Mouse (Mus musculus): ENCODE measurements at regions not wholly inside any gene's neighbourhood (a gene's known extent, or its start where the extent isn't known, plus 50 kb on each side); places are given as distances from the start of the nearest gene placed in this dataset.
"Not testable (repeated sequence)": the region's sequence is repeated elsewhere in the genome, so short reads cannot be mapped to it uniquely, and the experiment has no call there.

- H3K9me3 ChIP-seq, result no peaks in the 10 kb centered on the region
- no peak overlapping the region for H3K9ac ChIP-seq
- no peak overlapping the region for H3K4me2 ChIP-seq
- no peak overlapping the region for H3K4me3 ChIP-seq (replicated peaks)
- 86% methylated on average over 4 of the region's 4 CpGs for WGBS
- H3K36me3 ChIP-seq (replicated peaks), result no peaks in the 10 kb centered on the region
- H3K4me1 ChIP-seq, result no peaks in the 10 kb centered on the region
- no peak overlapping the region for H3K27ac ChIP-seq
- no peak for ATAC-seq (ENCODE audit: low FRiP score)
- H3K27me3 ChIP-seq, result no peaks in the 10 kb centered on the region
Observed at GRCm38 (mm10) chr15:4630611-4631010, 96.4 kb upstream of the C6 start.

DNA sequence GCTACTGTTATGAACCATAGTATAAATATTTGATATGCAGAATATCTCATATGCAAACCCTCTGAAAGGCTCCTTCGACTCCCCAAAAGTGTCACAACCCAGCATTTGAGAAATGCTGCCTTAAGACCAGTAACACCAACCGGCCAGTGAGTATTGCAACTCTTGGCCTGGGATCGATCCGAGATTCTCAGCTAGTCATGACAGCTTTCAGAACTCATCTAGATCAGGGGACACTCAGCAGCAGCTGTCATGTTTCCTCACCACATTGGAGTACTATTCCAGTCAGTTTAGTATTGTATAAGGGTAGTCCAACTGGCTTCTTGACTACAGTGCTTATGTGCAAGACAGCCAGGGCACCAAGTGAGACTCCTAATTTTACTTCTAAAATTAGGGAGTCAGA lies 85.3 kb upstream of the C6 start:
- peaks cover 19% of the 10 kb centered on the region for H3K4me1 ChIP-seq
- whole genome bisulfite sequencing, result 94% methylated on average over 4 of the region's 4 CpGs
- no peak overlapping the region for H3K9ac ChIP-seq
- no peak overlapping the region for H3K27ac ChIP-seq
- H3K4me3 ChIP-seq (replicated peaks), result no peak overlapping the region
- H3K36me3 ChIP-seq (replicated peaks), result no peaks in the 10 kb centered on the region
- no peak for ATAC-seq (ENCODE audit: low FRiP score)
- H3K27me3 ChIP-seq, result no peaks in the 10 kb centered on the region
- no peak overlapping the region for H3K4me2 ChIP-seq
- H3K9me3 ChIP-seq, result no peaks in the 10 kb centered on the region

DNA sequence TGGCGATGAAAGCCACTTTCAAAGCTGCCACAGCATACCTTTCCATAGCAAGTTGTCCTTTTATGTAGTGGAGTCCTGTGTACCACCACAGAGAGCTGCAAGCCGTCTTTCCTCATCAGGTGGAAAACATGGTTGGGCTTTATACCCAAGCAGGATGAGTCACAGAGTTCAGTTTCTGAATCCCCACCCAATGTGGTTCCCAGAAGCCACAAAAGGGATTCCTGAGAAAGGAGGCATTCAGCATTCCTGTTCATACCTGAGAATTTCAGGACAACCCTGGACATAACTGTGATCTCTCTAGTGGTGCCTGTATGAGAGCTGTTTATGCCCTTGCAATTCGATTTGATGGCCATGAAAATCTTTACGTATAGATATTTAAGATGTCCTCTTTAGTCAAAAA lies 84.1 kb upstream of the C6 start:
- ATAC-seq (ENCODE audit: low FRiP score), result no peak
- Histone ChIP-seq H3K4me2 (no peak overlapping the region), H3K4me3 (replicated peaks) (no peak overlapping the region), H3K36me3 (replicated peaks) (no peaks in the 10 kb centered on the region), H3K27ac (no peak overlapping the region), H3K27me3 (no peaks in the 10 kb centered on the region), H3K9ac (no peak overlapping the region), H3K4me1 (peaks cover 19% of the 10 kb centered on the region), H3K9me3 (no peaks in the 10 kb centered on the region)
- 59% methylated on average over 4 of the region's 4 CpGs for WGBS

DNA sequence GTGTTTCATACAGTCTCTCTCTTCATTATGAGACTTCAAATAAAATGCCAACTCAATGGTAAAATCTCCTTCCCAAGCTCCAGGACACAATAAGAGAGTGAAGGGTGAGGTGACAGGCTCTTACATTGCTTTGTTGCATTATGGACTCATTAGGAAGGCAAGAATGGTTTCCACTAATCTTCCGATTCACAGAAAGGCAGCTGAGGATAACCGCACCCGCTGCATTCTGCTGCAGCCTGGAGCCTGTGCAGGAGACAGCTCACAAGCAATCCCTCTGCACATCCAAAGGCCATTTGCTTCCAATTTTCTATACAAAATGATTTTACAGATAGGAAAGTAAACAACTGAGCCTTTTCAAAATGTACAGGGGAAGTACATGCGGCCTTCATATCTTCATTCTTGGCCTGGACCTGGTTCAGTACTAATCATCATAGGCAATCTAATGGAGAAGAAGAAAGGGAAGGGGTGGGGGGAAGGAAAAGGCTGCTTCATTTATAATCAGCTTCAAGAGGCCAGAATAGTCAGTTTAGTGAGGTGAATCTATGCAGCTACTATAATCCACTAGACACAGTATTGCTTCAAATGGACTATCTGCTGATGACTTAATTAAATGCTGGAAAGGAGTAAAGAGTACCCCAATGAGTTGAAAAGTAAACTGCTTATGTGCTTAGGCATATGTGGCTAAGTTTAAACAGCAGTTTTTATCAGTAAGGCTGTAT lies 82.9 kb upstream of the C6 start:
- Histone ChIP-seq H3K9me3 (no peaks in the 10 kb centered on the region), H3K27me3 (no peaks in the 10 kb centered on the region), H3K36me3 (replicated peaks) (no peaks in the 10 kb centered on the region), H3K9ac (no peak overlapping the region), H3K27ac (peak overlapping the region; percentile 57; the same call in 1 of the 2 replicates), H3K4me3 (replicated peaks) (no peak overlapping the region), H3K4me1 (peaks cover 19% of the 10 kb centered on the region), H3K4me2 (0 out of 2 replicates have a peak overlapping the region, but pooled peaks have one; percentile 11)
- peak; percentile 81 for ATAC-seq (ENCODE audit: low FRiP score)
- 17% methylated on average over 4 of the region's 4 CpGs for WGBS

- Histone ChIP-seq H3K27ac (no peak overlapping the region), H3K4me3 (replicated peaks) (no peak overlapping the region), H3K9ac (no peak overlapping the region), H3K4me2 (no peak overlapping the region), H3K27me3 (no peaks in the 10 kb centered on the region), H3K9me3 (no peaks in the 10 kb centered on the region), H3K4me1 (peaks cover 15% of the 10 kb centered on the region), H3K36me3 (replicated peaks) (no peaks in the 10 kb centered on the region)
- WGBS, result 84% methylated on average over 4 of the region's 4 CpGs
- no peak for ATAC-seq (ENCODE audit: low FRiP score)
Observed at GRCm38 (mm10) chr15:4648626-4649025, 78.3 kb upstream of the C6 start.

GRCm38 (mm10) chr15:4653706-4654105 lies 73.3 kb upstream of the C6 start:
- H3K4me2 ChIP-seq, result no peak overlapping the region
- H3K4me1 ChIP-seq, result no peaks in the 10 kb centered on the region
- 72% methylated on average over 1 of the region's 1 CpGs for WGBS
- no peaks in the 10 kb centered on the region for H3K27me3 ChIP-seq
- no peak overlapping the region for H3K4me3 ChIP-seq (replicated peaks)
- no peaks in the 10 kb centered on the region for H3K9me3 ChIP-seq
- H3K36me3 ChIP-seq (replicated peaks), result no peaks in the 10 kb centered on the region
- H3K27ac ChIP-seq, result no peak overlapping the region
- ATAC-seq (ENCODE audit: low FRiP score), result no peak
- no peak overlapping the region for H3K9ac ChIP-seq

- H3K27ac ChIP-seq; H3K9me3 ChIP-seq; H3K4me1 ChIP-seq; H3K9ac ChIP-seq; H3K4me3 ChIP-seq (replicated peaks); ATAC-seq (ENCODE audit: low FRiP score); H3K4me2 ChIP-seq; H3K27me3 ChIP-seq; H3K36me3 ChIP-seq (replicated peaks): not testable (repeated sequence)
- WGBS, result 95% methylated on average over 7 of the region's 9 CpGs
Observed at GRCm38 (mm10) chr15:4672859-4673258, 54.1 kb upstream of the C6 start.
